Mouse (Mus musculus) intestine, embryonic 16.5 days (tissue): Measurements from ENCODE around the gene Zfp518b. TPM values are rescaled to one million over a fixed set of nuclear protein-coding genes. Genes with fewer than 3 reads are reported as not detected.

ENCODE experiments used
- ATAC-seq: fragments of 200-750 bp; cut with Nextera tagmentation; 2 replicates; pipeline ENCODE4 v1.8.0; 2017; ENCODE audit warnings: moderate TSS enrichment, moderate library complexity
- H3K27ac ChIP-seq: fragments of 300-500 bp; sonication (generic); 2 replicates; pipeline ENCODE4 v1.5.1; 2014; ENCODE audit warnings: mild to moderate bottlenecking, low read length
- H3K27me3 ChIP-seq: fragments of 300-500 bp; sonication (generic); replicated peaks from 2 replicates; pipeline ENCODE4 v1.6.1; 2014; ENCODE audit warnings: low read length, control low read depth, mixed read lengths; ENCODE audit not compliant: control insufficient read depth, insufficient read depth
- H3K36me3 ChIP-seq: fragments of 300-500 bp; sonication (generic); 2 replicates; pipeline ENCODE4 v1.6.1; 2014; ENCODE audit warnings: low read length, control low read depth; ENCODE audit not compliant: control insufficient read depth, insufficient read depth
- H3K4me1 ChIP-seq: fragments of 300-500 bp; sonication (generic); 2 replicates; pipeline ENCODE4 v1.6.1; 2014; ENCODE audit warnings: low read length, control low read depth, mixed read lengths; ENCODE audit not compliant: control insufficient read depth, insufficient read depth
- H3K4me2 ChIP-seq: fragments of 300-500 bp; sonication (generic); 2 replicates; pipeline ENCODE4 v1.6.1; 2014; ENCODE audit warnings: low read depth, low read length, control low read depth
- H3K4me3 ChIP-seq: fragments of 300-500 bp; sonication (generic); 2 replicates; pipeline ENCODE4 v1.5.1; 2014; ENCODE audit warnings: mild to moderate bottlenecking, low read length
- H3K9ac ChIP-seq: fragments of 300-500 bp; sonication (generic); 2 replicates; pipeline ENCODE4 v1.6.1; 2014; ENCODE audit warnings: low read depth, low read length
- H3K9me3 ChIP-seq: fragments of 300-500 bp; sonication (generic); 2 replicates; pipeline ENCODE4 v1.6.1; 2016; ENCODE audit warnings: low read length, control low read depth; ENCODE audit not compliant: control insufficient read depth
- WGBS: fragments of 180-500 bp; shearing (Covaris S2); extraction: QIAGEN DNeasy Blood & Tissue Kit; methylation state at CpG from one replicate; pipeline ENCODE4 v1.1.7; 2014; 5-methylcytosine and 5-hydroxymethylcytosine counted together
- polyA plus RNA-seq: library from polyadenylated mRNA; unstranded; fragments of >200 nt; fragmentation: Nextera tagmentation; extraction: Ambion mirVana; gene quantifications from 2 replicates; pipeline ENCODE4 v1.2.1, GENCODE M21; 2015

Zfp518b gene
- polyA plus RNA-seq, 1 experiment from 2014 or later: 10.0 TPM

GRCm38 (mm10) chr5:38689186-38689585 lies 4.6 kb upstream of the Zfp518b start:
- 88% methylated on average over 6 of the region's 6 CpGs for WGBS
- H3K27me3 ChIP-seq: no peaks in the 10 kb centered on the region
- H3K4me2 ChIP-seq: no peak overlapping the region
- H3K4me3 ChIP-seq: no peak overlapping the region
- H3K9ac ChIP-seq: no peak overlapping the region
- no peaks in the 10 kb centered on the region for H3K9me3 ChIP-seq
- no peaks in the 10 kb centered on the region for H3K36me3 ChIP-seq
- no peak overlapping the region for H3K27ac ChIP-seq
- H3K4me1 ChIP-seq: no peaks in the 10 kb centered on the region
- ATAC-seq: no peak

GRCm38 (mm10) chr5:38687694-38688093 lies 3.1 kb upstream of the Zfp518b start:
- 83% methylated on average over 1 of the region's 1 CpGs for WGBS
- no peak overlapping the region for H3K4me2 ChIP-seq
- H3K27ac ChIP-seq: no peak overlapping the region
- no peaks in the 10 kb centered on the region for H3K36me3 ChIP-seq
- no peak for ATAC-seq
- no peaks in the 10 kb centered on the region for H3K27me3 ChIP-seq
- no peak overlapping the region for H3K4me3 ChIP-seq
- H3K9ac ChIP-seq: no peak overlapping the region
- peaks cover 5% of the 10 kb centered on the region for H3K4me1 ChIP-seq
- no peaks in the 10 kb centered on the region for H3K9me3 ChIP-seq

- no peak overlapping the region for H3K27ac ChIP-seq
- H3K4me1 ChIP-seq: no peaks in the 10 kb centered on the region
- ATAC-seq: no peak
- 87% methylated on average over 5 of the region's 5 CpGs for WGBS
- H3K4me2 ChIP-seq: no peak overlapping the region
- H3K9me3 ChIP-seq: no peaks in the 10 kb centered on the region
- H3K4me3 ChIP-seq: no peak overlapping the region
- no peaks in the 10 kb centered on the region for H3K27me3 ChIP-seq
- H3K36me3 ChIP-seq: no peaks in the 10 kb centered on the region
- H3K9ac ChIP-seq: no peak overlapping the region
Observed at GRCm38 (mm10) chr5:38658836-38659235, 25.8 kb downstream of the Zfp518b start.

- ATAC-seq: no peak
- WGBS: 63% methylated on average over 6 of the region's 6 CpGs
- Histone ChIP-seq H3K27ac (no peak overlapping the region), H3K36me3 (no peaks in the 10 kb centered on the region), H3K9ac (no peak overlapping the region), H3K27me3 (no peaks in the 10 kb centered on the region), H3K4me3 (no peak overlapping the region), H3K4me2 (no peak overlapping the region), H3K4me1 (no peaks in the 10 kb centered on the region), H3K9me3 (no peaks in the 10 kb centered on the region)
Observed at GRCm38 (mm10) chr5:38656204-38656603, 28.4 kb downstream of the Zfp518b start.

- Histone ChIP-seq H3K4me1 (no peaks in the 10 kb centered on the region), H3K9me3 (no peaks in the 10 kb centered on the region), H3K9ac (no peak overlapping the region), H3K4me2 (no peak overlapping the region), H3K27me3 (no peaks in the 10 kb centered on the region), H3K27ac (no peak overlapping the region), H3K36me3 (no peaks in the 10 kb centered on the region), H3K4me3 (no peak overlapping the region)
- ATAC-seq: no peak
- 69% methylated on average over 12 of the region's 12 CpGs for WGBS
Observed at GRCm38 (mm10) chr5:38655421-38655928, 29.2 kb downstream of the Zfp518b start.

GRCm38 (mm10) chr5:38654571-38654970 lies 30.1 kb downstream of the Zfp518b start:
- no peaks in the 10 kb centered on the region for H3K36me3 ChIP-seq
- H3K27me3 ChIP-seq: no peaks in the 10 kb centered on the region
- H3K4me3 ChIP-seq: no peak overlapping the region
- H3K4me2 ChIP-seq: no peak overlapping the region
- WGBS: 67% methylated on average over 1 of the region's 1 CpGs
- no peaks in the 10 kb centered on the region for H3K4me1 ChIP-seq
- H3K27ac ChIP-seq: no peak overlapping the region
- H3K9me3 ChIP-seq: no peaks in the 10 kb centered on the region
- no peak for ATAC-seq
- H3K9ac ChIP-seq: no peak overlapping the region

GRCm38 (mm10) chr5:38653101-38653500 lies 31.5 kb downstream of the Zfp518b start:
- H3K4me1 ChIP-seq: no peaks in the 10 kb centered on the region
- H3K9ac ChIP-seq: no peak overlapping the region
- no peaks in the 10 kb centered on the region for H3K27me3 ChIP-seq
- H3K36me3 ChIP-seq: no peaks in the 10 kb centered on the region
- H3K27ac ChIP-seq: no peak overlapping the region
- no peaks in the 10 kb centered on the region for H3K9me3 ChIP-seq
- no peak overlapping the region for H3K4me2 ChIP-seq
- WGBS: 78% methylated on average over 2 of the region's 2 CpGs
- ATAC-seq: no peak
- no peak overlapping the region for H3K4me3 ChIP-seq

- WGBS: 68% methylated on average over 5 of the region's 5 CpGs
- no peak for ATAC-seq
- H3K27ac ChIP-seq: no peak overlapping the region
Observed at GRCm38 (mm10) chr5:38651455-38651854, 33.2 kb downstream of the Zfp518b start.

GRCm38 (mm10) chr5:38641526-38641925 lies 43.1 kb downstream of the Zfp518b start:
- Histone ChIP-seq H3K4me3 (no peak overlapping the region), H3K9ac (no peak overlapping the region), H3K4me2 (no peak overlapping the region), H3K36me3 (no peaks in the 10 kb centered on the region), H3K9me3 (no peaks in the 10 kb centered on the region), H3K4me1 (no peaks in the 10 kb centered on the region), H3K27ac (no peak overlapping the region), H3K27me3 (no peaks in the 10 kb centered on the region)
- ATAC-seq: no peak

More at GRCm38 (mm10) chr5:38651455-38651854, 33.2 kb downstream of the Zfp518b start:
- no peaks in the 10 kb centered on the region for H3K9me3 ChIP-seq
- no peaks in the 10 kb centered on the region for H3K27me3 ChIP-seq
- H3K4me2 ChIP-seq: no peak overlapping the region
- no peak overlapping the region for H3K9ac ChIP-seq
- no peaks in the 10 kb centered on the region for H3K4me1 ChIP-seq
- no peak overlapping the region for H3K4me3 ChIP-seq
- H3K36me3 ChIP-seq: no peaks in the 10 kb centered on the region

- Histone ChIP-seq H3K9ac (no peak overlapping the region), H3K4me2 (no peak overlapping the region), H3K27ac (no peak overlapping the region), H3K9me3 (no peaks in the 10 kb centered on the region), H3K4me1 (no peaks in the 10 kb centered on the region), H3K27me3 (no peaks in the 10 kb centered on the region), H3K4me3 (no peak overlapping the region), H3K36me3 (no peaks in the 10 kb centered on the region)
- 70% methylated on average over 5 of the region's 5 CpGs for WGBS
- no peak for ATAC-seq
Observed at GRCm38 (mm10) chr5:38636301-38636749, 48.3 kb downstream of the Zfp518b start.
